Mouse (Mus musculus) right cerebral cortex, adult 2 months (tissue): ENCODE measurements around the gene Mturn.

ENCODE experiments used
- DNase-seq, 2 experiments: peaks; one replicate each; pipeline ENCODE4 v3.0.0; 2021 to 2022; ENCODE audit warnings: low spot score in 2 of 2

Mturn gene

DNA sequence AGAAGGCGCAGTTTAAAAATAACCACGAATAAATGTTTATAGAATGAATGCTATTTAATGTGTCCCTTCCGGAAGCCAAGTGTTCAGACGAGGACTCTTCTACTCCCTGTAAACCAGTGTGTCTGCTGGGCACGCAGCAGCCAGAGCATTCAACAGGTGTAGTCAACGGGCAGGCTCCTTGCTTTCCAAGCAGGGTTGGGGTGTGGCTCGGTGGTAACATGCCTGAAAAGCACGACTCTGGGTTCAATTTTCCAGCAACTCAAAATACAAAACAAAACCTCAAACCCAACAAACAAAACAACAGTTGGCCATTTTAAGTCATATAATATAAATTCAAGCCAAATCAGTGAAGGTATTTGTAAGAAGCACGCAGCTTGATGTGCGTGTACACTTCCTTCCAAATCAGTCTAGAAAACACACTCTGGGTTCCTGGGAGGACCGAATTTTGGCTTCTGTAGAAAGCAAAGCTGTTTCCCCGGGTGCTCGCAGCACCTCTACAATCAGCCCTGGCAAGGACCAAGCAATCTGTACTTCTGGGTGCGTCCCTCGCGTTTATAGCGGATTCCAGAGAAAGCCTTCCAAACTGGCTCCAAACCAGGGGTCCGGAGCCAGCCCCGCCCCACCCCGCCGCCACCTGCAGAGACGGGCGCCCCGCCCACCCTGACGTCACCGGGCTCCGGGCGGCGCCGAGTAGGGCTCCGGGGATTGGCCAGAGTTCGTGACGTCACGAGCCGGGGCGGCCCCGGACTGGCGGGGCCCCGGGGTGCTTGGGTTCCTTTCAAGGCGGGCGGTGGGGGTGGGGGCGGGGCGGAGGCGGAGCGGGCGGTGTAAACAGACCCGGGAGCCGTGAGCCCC is at the start of gene Mturn:
Gene Mturn (plus strand): TSS at position 734 of the 855 bp plus-strand sequence.
- peak; percentile 95 to 98 for DNase-seq

DNA sequence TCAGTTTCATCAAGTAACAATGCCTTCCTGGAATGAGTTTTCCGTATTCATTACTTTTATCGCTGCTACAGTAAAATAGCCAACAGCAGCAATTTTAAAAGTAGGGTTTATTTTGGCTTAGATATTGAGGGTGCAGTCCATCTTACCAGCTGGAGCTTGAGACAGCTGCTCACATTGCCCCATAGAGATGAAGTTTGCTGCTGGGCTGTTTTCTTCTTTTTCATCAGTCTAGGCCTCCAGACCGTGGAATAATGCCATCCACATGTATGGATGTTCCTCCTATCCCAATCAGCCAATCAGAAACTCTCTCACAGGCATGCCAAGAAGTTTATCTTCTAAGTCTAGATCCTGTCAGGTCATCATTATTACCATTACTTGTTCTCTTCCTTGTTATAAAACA is 41.5 kb upstream of the Mturn start:
- DNase-seq: no peak

DNA sequence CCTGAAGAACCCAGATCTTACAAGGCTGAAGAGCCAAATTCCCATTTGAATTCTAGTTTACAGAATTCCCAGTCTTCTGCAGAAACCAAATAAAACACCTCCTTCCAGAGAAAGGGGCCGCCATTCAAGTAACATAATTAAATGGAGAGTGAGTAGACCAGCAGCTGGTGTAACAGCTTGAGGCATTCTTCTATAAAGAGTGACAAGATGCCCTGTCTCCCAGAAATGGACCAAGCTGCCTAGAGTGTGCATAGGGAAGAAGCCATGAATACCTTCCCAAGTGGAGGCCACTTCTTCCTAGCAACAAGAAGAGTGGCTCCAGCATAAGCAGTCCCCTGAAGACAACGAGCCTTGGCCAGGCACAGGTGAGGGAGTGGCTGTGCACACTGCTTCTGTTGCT is 39.5 kb upstream of the Mturn start:
- peak; percentile 35 to 36 for DNase-seq

- DNase-seq: no peak
These were observed 38.2 kb upstream of the Mturn start for GRCm38 (mm10) chr6:54643181-54643580.

DNA sequence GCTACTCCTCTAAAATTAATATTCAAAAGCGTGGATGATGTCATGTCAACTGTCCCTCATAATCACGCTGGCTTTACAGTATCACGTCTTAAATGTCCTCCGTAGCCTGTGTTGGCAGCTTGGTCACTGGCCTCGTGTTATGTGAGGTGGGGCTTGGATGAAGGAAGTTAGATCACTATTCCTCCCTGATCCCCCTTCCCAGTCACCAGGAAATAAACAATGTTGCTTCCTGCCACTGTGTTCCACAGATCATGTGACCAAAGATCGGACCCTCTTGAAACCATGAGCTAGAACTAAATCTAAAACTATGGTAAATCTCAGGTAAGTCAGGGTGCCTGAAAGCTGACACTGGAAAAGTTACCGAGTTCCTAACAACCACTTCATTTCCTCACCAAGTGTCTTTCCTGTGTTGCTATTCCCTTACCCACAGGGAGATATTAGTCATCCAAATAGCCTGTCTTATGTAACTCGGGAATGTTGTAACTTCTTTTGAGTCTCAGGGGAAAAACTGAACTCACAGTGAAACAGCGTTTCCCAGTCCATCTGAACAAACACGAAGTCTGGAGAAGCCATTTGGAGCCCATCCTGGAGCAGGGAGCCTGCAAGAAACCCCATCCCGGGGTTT is 25.8 kb upstream of the Mturn start:
- no peak for DNase-seq

DNA sequence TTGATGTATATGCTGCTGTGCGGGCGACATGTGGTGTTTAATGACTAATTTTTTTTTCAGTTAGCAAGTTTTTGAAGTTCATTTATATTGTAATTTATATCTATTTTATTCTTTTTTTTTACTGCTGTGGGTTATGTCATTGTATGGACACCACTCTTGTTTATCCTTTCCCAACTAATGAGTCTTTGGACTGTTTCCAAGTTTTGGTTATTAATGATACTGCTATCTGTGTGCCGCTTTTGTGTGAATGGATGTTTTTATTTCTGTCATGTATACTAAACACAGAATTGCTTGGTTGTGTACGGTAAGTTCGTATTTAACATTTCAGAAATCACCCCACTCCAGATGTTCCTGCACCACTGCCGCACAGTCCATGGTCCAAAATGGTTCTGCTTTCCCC is 23.6 kb upstream of the Mturn start:
- no peak for DNase-seq

- no peak for DNase-seq
These were observed 11.6 kb upstream of the Mturn start for GRCm38 (mm10) chr6:54669868-54670267.

- DNase-seq: no peak
These were observed 8.5 kb upstream of the Mturn start for GRCm38 (mm10) chr6:54672901-54673300.

- DNase-seq: no peak
These were observed 1.7 kb upstream of the Mturn start for GRCm38 (mm10) chr6:54679686-54680085.

DNA sequence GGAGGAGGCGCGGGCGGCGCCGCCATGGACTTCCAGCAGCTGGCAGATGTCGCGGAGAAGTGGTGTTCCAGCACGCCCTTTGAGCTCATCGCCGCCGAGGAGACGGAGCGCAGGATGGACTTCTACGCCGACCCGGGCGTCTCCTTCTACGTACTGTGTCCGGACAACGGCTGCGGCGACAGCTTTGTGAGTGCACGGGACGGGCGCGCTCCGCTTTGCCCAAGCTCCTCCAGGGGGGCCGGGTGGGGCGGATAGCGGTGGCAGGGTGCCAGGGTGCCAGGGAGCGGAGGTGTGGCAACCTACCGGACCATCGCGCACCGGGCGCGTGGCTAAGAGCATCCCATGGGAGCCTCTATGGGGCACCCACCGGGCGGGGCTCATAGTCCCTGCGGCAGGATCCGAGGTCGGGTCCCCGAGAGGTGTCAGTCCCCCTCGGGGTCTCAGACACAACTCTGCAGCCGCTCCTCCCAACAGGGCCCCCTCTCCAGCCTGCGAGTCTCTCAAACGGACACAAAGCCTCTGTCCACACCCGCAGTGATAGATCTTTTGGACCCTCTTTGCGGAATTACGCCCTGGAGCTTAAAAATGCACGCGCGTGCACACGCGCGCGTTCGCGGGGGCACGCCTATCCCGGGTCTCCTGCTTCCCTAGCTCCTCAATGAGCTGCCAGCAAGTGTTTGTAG is 463 bp downstream of the Mturn start:
- peak in 1 of 2 experiments; percentile 26 for DNase-seq

GRCm38 (mm10) chr6:54684085-54684484 is 2.7 kb downstream of the Mturn start:
- DNase-seq: no peak

GRCm38 (mm10) chr6:54685103-54685502 is 3.7 kb downstream of the Mturn start:
- DNase-seq: no peak

DNA sequence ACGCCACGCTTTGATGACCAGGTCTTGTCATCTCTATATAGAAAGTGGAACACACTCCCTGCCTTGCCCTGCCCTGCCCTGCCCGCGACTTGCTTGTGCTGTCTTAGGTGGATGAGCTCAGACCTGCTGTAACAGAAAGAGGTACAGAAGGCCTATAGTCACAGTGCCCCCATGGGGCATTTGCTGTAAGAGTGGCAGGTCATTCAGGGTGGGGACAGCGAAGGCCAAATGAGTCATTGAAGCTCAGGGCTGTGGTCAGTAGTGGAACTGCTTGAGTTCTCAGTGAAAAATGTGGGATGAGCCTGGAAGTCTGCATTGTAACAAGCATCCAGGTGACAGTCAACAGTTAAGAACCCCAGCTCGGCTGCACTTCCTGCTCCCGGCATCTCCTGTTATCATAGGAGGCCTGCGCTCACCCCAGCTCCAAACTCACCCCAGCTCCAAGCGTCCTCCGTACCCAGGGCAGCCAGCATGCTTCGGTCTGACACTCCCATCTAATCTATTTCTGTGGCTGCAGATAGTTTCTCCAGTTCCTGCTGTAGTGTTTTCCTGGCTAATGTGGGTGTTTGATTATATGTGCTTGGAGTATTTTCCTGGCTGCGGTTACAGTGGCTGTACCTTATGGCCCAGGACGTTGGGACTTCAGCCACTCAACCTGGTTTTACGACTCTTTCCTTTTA is 4.4 kb downstream of the Mturn start:
- no peak for DNase-seq

DNA sequence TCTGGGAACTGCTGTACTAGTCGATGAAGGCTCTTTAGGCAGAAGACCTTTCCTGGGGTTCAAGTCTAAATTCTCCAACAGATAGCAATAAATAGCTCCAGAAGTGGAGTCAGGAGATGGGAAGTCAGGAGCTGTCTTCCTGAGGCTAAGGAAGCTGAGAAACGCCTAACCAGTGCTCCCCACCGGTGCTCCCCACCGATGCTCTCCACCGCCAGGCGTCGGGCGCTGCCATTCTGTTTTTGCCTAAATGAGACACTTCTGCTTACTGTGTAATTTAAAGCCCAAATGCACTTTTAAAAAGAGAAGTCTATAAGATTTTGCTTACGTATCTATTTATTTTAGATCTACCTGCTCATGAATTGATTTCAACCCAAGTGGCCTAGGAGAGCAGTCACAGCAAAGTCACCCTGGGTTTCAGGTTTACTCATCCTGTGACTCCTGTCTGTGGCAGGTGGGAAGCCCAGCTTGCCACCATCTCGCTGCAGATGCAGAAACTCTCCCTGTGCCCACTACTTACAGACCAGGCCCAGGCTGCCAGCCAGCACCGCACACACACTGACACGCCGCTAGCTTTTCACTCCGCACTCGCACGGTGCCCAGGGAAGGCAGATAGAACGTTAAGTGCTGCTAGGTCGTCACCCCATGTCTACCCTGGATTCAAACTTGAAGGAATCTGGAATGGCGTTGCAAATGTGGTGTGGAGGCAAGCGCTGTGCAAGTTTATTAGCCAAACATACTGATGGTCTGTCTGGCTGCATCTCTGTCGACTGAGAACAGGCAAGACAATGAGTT is 5.7 kb downstream of the Mturn start:
- no peak for DNase-seq

DNA sequence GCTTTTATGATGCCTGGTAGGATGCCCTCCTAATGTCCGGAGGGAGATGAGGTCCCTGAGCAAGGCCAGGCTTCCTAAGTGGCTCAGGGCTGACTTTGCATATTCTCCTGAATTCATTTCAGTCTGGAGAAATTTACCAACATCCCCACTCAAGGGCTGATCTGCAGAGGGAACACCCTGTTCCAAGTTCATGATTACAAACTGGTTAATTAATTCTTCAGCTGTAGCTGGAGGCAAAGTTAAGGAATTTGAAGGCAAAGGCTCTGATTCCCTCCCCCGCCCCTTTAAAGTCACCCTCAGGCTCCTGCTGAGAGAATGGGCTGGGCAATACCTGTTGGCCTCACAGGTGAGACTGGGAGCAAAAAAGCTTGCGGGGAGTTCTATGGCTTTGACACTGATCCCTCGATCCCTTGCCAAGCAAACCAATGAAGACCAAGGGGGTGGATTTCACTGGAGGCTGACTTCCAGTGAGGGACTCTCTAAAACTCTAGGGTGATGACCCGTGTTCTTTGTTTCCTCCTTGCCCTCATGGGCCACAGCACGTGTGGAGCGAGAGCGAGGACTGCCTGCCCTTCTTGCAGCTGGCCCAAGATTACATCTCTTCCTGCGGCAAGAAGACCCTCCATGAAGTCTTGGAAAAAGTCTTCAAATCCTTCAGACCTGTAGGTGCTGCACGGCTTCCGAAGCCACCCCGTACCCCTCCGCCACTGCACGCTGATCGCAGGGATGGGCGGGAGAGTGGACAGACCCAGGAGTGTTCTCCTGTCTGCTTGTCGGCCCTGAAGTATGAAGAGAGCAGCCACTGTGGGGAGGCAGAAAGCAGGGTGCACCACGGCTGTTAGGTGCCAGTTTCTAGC is 7.3 kb downstream of the Mturn start:
- DNase-seq: no peak

GRCm38 (mm10) chr6:54689686-54690085 is 8.3 kb downstream of the Mturn start:
- DNase-seq: no peak

- DNase-seq: peak in 1 of 2 experiments; percentile 27
These were observed 9.4 kb downstream of the Mturn start for GRCm38 (mm10) chr6:54690838-54691237.

DNA sequence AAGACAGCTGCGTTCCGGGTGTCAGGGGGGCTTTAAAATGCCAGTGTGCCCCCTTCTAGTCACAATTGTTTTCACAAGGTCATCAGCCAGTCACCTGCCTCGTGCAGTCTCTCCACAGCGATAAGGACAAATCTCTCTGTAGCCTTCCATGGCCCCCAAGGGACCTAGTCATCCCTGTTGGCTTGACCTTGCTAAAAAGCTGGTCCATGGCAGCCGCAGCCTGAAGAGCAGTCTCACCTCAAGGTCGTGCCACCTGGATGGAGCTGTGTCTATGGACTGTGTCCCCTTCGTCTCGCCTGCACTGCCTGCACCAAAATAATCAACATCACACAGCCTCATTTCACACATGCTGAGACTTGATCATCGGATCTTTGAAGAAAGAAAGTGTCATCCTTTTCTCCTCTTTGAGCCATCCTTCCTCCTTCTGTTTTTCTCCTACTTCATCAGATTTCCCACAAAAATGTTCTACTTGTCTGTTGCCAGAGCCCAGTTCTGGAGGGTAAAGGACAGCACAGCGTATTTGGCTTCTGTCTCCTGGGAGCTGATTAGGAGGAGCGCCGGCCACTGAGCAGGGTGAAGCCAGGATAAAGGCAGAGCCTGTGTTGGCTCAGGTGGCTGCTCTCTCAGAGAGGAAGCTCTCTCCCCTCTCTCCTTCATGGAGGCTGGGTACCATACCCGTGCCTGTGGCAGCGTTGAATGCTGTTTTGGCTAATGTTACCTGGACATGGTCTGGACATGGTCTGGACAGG is 10.1 kb downstream of the Mturn start:
- no peak for DNase-seq

- DNase-seq: no peak
These were observed 10.8 kb downstream of the Mturn start for GRCm38 (mm10) chr6:54692201-54692600.

DNA sequence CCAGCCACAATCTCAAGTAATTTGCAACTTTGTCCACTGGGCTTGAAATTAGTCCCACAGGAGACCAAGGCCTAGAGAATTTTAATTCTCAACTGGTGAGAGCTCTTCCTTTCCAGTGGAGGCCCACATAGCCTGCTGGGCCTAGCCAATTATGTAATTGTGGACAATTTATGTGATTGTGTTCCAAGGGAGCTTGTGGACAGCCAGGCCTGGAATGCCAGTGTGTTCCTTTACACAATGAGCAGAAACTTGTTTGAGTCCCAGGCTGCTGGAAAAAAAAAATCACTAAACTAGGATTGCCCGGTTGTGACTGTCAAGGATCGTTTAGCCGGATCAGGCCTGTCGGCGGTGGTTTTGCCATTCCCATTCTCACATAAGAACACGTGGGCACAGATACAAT is 11.9 kb downstream of the Mturn start:
- no peak for DNase-seq
